Mouse (Mus musculus): ENCODE data around the gene Rab3il1. TPM values are rescaled to one million over a fixed set of nuclear protein-coding genes. Genes with fewer than 3 reads are reported as not detected.

The Rab3il1 gene
- total and polyA plus RNA-seq, 2 experiments from 2014 or later, result 19.7 to 22.2 TPM

DNA sequence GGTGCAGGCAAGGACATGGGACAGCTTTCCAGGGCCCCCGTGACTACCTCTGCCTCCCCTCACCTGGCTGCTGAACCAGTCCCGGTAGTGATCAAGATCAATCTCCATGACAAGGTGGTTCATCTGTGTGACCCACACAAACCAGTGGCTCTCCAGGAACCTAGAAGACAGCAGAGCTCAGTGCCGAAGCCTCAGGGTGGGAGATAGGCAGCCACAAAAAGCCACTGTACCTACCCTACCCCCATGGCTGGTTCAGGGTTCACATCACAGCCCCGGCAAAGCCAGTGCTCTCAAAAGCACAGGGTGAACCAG lies 64.7 kb downstream of the Rab3il1 start:
- H3K4me3 ChIP-seq (ENCODE audit: low read length), result no peak overlapping the region
- H3K27me3 ChIP-seq (ENCODE audit: insufficient read depth, low read length), result no peaks in the 10 kb centered on the region
- H3K36me3 ChIP-seq (ENCODE audit: insufficient read depth, low read length), result peaks cover 68% of the 10 kb centered on the region
- H3K4me2 ChIP-seq (ENCODE audit: low read depth, low read length), result no peak overlapping the region
- no peak overlapping the region for H3K27ac ChIP-seq
- DNase-seq (ENCODE audit: low spot score) (no peak), ATAC-seq (no peak)
- H3K9ac ChIP-seq (replicated peaks; ENCODE audit: low read length), result no peak overlapping the region
- TF ChIP-seq CTCF (IDR thresholded peaks at IDR 0.05; ENCODE audit: low read depth), result no peak
- WGBS, result 93% methylated on average over 4 of the region's 4 CpGs
- H3K9me3 ChIP-seq (ENCODE audit: low read length), result no peaks in the 10 kb centered on the region
- H3K4me1 ChIP-seq (ENCODE audit: insufficient read depth, low read length), result no peaks in the 10 kb centered on the region

DNA sequence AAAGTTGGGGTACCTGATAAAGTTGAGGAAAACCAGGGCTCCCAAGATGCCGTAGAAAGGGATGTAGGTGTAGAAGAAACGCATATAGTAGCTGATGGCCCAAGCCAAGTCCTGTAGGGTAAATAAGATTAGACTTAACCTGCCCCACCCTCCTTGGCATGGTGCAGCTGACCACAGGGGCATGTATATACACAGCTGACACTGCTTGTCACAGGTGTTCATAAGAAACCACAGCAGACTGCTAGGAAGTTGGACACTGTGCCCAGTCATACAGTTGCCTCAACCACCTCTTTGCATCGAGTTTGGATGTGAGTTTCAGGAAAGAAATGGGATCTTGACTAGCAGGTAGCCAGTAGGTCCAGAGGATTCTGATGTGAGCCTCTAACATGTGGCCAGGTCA lies 65.0 kb downstream of the Rab3il1 start:
- Histone ChIP-seq H3K4me3 (ENCODE audit: low read length) (no peak overlapping the region), H3K36me3 (ENCODE audit: insufficient read depth, low read length) (peaks cover 68% of the 10 kb centered on the region), H3K4me2 (ENCODE audit: low read depth, low read length) (no peak overlapping the region), H3K27ac (no peak overlapping the region), H3K27me3 (ENCODE audit: insufficient read depth, low read length) (no peaks in the 10 kb centered on the region), H3K4me1 (ENCODE audit: insufficient read depth, low read length) (no peaks in the 10 kb centered on the region), H3K9ac (replicated peaks; ENCODE audit: low read length) (no peak overlapping the region), H3K9me3 (ENCODE audit: low read length) (no peaks in the 10 kb centered on the region)
- TF ChIP-seq CTCF (IDR thresholded peaks at IDR 0.05; ENCODE audit: low read depth), result no peak
- no peak for ATAC-seq
- 90% methylated on average over 3 of the region's 3 CpGs for whole genome bisulfite sequencing
- no peak for DNase-seq (ENCODE audit: low spot score)

DNA sequence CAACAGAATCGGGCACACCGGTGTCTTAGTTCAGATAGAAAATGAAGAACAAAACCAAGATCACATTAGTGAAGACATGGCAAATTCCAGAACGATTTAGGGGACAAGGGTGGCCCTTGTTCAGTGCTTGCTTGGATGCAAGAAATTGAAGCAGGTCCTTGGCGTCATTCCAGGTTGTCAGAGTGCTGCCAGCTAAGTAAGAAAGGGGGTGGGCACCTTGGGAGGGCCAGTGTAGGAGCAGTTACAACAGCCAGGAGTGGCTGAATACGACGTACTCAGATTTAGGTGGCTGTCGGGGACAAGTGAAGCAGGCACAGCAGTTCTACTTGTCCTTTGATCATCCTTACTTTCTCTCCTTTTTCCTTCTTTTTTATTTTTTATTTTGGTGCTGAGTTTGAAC lies 66.2 kb downstream of the Rab3il1 start:
- peaks cover 63% of the 10 kb centered on the region for H3K36me3 ChIP-seq (ENCODE audit: insufficient read depth, low read length)
- H3K9ac ChIP-seq (replicated peaks; ENCODE audit: low read length), result no peak overlapping the region
- H3K27me3 ChIP-seq (ENCODE audit: insufficient read depth, low read length), result no peaks in the 10 kb centered on the region
- WGBS, result 48% methylated on average over 7 of the region's 7 CpGs
- peak overlapping the region; percentile 2; the same call in 1 of the 2 replicates for H3K27ac ChIP-seq
- no peak for TF ChIP-seq CTCF (IDR thresholded peaks at IDR 0.05; ENCODE audit: low read depth)
- no peaks in the 10 kb centered on the region for H3K4me1 ChIP-seq (ENCODE audit: insufficient read depth, low read length)
- H3K9me3 ChIP-seq (ENCODE audit: low read length), result no peaks in the 10 kb centered on the region
- no peak overlapping the region for H3K4me3 ChIP-seq (ENCODE audit: low read length)
- peak; percentile 73 for DNase-seq (ENCODE audit: low spot score)
- no peak overlapping the region for H3K4me2 ChIP-seq (ENCODE audit: low read depth, low read length)
- ATAC-seq, result no peak

DNA sequence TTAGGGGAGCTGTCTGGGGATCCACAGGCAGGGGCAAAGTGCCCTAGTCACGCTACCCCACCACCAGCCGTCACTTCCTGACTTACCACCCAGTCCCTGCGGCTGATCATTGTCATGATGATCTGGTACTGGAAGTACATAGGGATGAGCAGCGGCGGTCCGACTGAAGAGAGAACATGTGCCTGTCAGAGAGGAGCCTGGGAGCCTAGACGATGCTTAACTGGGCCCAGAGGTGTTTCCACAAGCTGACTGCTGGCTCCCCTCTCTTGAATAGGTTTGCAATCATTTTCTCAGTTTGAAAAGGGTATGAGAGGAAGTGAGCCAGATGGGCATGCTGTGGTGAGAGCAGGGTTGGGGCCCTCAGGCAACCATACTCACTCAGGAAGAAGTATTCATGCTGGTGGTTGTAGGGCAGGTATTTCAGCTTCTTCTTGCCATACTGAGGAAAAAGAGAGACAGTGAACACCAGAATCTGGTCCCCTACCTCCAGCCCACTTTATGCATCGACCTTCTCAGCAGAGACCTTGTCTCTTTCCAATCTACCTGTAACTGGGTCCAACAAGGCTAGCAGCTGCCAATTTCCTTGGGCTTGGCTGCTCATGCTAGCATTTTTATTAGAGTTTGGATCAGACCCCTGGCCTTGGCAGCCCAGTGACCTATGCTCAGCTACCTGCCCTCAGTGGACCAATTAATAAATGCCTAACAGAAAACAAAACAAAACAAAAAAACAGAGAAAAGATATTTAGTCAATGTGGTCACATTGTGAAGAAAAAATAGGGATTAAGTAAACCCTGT lies 68.9 kb downstream of the Rab3il1 start:
- no peak for TF ChIP-seq CTCF (IDR thresholded peaks at IDR 0.05; ENCODE audit: low read depth)
- Histone ChIP-seq H3K36me3 (ENCODE audit: insufficient read depth, low read length) (peaks cover 66% of the 10 kb centered on the region), H3K27me3 (ENCODE audit: insufficient read depth, low read length) (no peaks in the 10 kb centered on the region), H3K9ac (replicated peaks; ENCODE audit: low read length) (no peak overlapping the region), H3K9me3 (ENCODE audit: low read length) (no peaks in the 10 kb centered on the region), H3K4me2 (ENCODE audit: low read depth, low read length) (no peak overlapping the region), H3K4me1 (ENCODE audit: insufficient read depth, low read length) (no peaks in the 10 kb centered on the region), H3K27ac (peak overlapping the region; percentile 46; the same call in 1 of the 2 replicates), H3K4me3 (ENCODE audit: low read length) (no peak overlapping the region)
- ATAC-seq (no peak), DNase-seq (ENCODE audit: low spot score) (no peak)
- WGBS, result 80% methylated on average over 8 of the region's 8 CpGs

DNA sequence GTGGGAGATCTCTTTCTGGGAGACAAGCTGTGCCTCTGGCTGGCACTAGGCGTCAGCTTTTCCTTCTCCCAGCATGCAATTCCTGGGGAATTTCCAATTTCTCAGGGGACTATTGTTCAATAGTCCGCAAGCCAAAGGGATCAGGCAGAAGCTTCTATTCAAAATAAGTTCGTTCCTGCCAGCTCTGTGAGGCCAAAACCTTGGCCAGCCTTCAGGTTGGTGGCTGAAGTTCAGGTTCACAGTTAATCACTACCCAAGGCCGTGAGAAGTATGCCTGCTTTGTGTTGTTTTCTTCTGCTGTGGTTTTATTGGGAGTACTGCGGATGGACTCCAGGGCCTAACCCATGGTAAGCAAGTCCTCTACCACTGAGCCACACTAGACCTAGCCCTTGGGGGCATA lies 69.7 kb downstream of the Rab3il1 start:
- Histone ChIP-seq H3K4me1 (ENCODE audit: insufficient read depth, low read length) (no peaks in the 10 kb centered on the region), H3K4me3 (ENCODE audit: low read length) (no peak overlapping the region), H3K9ac (replicated peaks; ENCODE audit: low read length) (no peak overlapping the region), H3K9me3 (ENCODE audit: low read length) (no peaks in the 10 kb centered on the region), H3K27ac (peak overlapping the region; percentile 62), H3K36me3 (ENCODE audit: insufficient read depth, low read length) (peaks cover 64% of the 10 kb centered on the region), H3K4me2 (ENCODE audit: low read depth, low read length) (no peak overlapping the region), H3K27me3 (ENCODE audit: insufficient read depth, low read length) (no peaks in the 10 kb centered on the region)
- ATAC-seq (peak; percentile 64; the same call in 1 of the 2 replicates), DNase-seq (ENCODE audit: low spot score) (peak; percentile 75)
- peak; percentile 21; the same call in 1 of the 2 replicates for TF ChIP-seq CTCF (IDR thresholded peaks at IDR 0.05; ENCODE audit: low read depth)
- 46% methylated on average over 5 of the region's 5 CpGs for WGBS

DNA sequence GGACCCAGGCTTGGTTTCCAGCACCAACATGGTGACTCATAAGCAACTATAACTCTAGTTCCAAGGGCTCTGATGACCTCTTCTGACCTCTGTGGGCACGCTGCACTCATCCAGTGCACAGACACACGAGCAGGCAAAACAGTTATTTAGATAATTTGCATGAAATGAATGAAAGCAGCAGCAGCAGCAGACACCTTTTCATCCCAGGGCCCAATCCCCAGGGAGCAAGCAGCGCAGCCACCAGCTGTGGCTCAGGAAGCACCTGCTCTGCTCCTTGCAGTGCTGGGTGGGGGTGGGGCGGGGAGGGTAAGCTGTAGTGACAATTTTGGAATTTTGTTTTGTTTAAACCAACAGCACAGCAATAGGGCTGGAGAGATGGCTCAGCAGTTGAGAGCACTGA lies 70.4 kb downstream of the Rab3il1 start:
- WGBS, result 58% methylated on average over 4 of the region's 4 CpGs
- Histone ChIP-seq H3K36me3 (ENCODE audit: insufficient read depth, low read length) (peaks cover 64% of the 10 kb centered on the region), H3K27ac (peak overlapping the region; percentile 62), H3K4me2 (ENCODE audit: low read depth, low read length) (no peak overlapping the region), H3K4me3 (ENCODE audit: low read length) (no peak overlapping the region), H3K9ac (replicated peaks; ENCODE audit: low read length) (no peak overlapping the region), H3K27me3 (ENCODE audit: insufficient read depth, low read length) (no peaks in the 10 kb centered on the region), H3K4me1 (ENCODE audit: insufficient read depth, low read length) (no peaks in the 10 kb centered on the region), H3K9me3 (ENCODE audit: low read length) (no peaks in the 10 kb centered on the region)
- TF ChIP-seq CTCF (IDR thresholded peaks at IDR 0.05; ENCODE audit: low read depth), result no peak
- ATAC-seq (no peak), DNase-seq (ENCODE audit: low spot score) (no peak)

DNA sequence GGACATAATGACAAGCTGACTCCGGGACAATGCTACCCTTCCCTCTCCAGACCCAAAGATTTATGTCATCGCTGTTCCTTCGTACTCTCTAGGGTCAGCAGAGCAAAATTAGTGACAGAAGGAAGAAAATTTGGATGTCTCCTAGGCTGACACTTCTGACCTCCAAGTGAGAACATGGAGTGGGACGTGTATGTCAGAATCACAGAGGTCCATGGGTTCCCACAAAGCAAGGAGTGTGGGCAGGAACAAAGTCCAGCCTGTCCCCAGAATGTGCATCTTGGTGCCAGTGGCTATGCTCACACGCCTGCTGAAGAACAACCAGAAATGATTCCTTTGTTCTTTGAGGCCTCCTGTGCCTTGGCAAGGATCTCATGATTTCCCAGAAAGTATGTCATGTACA lies 71.7 kb downstream of the Rab3il1 start:
- ATAC-seq (no peak), DNase-seq (ENCODE audit: low spot score) (no peak)
- no peak for TF ChIP-seq CTCF (IDR thresholded peaks at IDR 0.05; ENCODE audit: low read depth)
- Histone ChIP-seq H3K9ac (replicated peaks; ENCODE audit: low read length) (no peak overlapping the region), H3K9me3 (ENCODE audit: low read length) (no peaks in the 10 kb centered on the region), H3K27me3 (ENCODE audit: insufficient read depth, low read length) (no peaks in the 10 kb centered on the region), H3K4me3 (ENCODE audit: low read length) (no peak overlapping the region), H3K36me3 (ENCODE audit: insufficient read depth, low read length) (peaks cover 69% of the 10 kb centered on the region), H3K4me2 (ENCODE audit: low read depth, low read length) (no peak overlapping the region), H3K4me1 (ENCODE audit: insufficient read depth, low read length) (no peaks in the 10 kb centered on the region), H3K27ac (no peak overlapping the region)
- 79% methylated on average over 5 of the region's 5 CpGs for WGBS
